Mouse (Mus musculus) 416B (cell line): Measurements from ENCODE around the gene Tfr2.

Source experiments
- DNase-seq: peaks from one replicate; pipeline ENCODE4 v3.0.0; 2011; ENCODE audit warnings: low read depth

Gene Tfr2

GRCm38 (mm10) chr5:137569665-137570064, at the start of gene Tfr2:
Gene Tfr2, plus strand, starts transcription at chr5:137569840.
- DNase-seq, result peak; percentile 92

GRCm38 (mm10) chr5:137521861-137522260, 47.8 kb upstream of the Tfr2 start:
- DNase-seq, result no peak

- no peak for DNase-seq
These were observed 46.9 kb upstream of the Tfr2 start for GRCm38 (mm10) chr5:137522711-137523110.

- DNase-seq, result peak; percentile 27
These were observed 46.0 kb upstream of the Tfr2 start for GRCm38 (mm10) chr5:137523396-137524250.

- DNase-seq, result no peak
These were observed 45.5 kb upstream of the Tfr2 start for GRCm38 (mm10) chr5:137524251-137524515.

GRCm38 (mm10) chr5:137524671-137525070, 45.0 kb upstream of the Tfr2 start:
- no peak for DNase-seq

GRCm38 (mm10) chr5:137525511-137525910, 44.1 kb upstream of the Tfr2 start:
- no peak for DNase-seq

- DNase-seq, result peak; percentile 29
These were observed 43.3 kb upstream of the Tfr2 start for GRCm38 (mm10) chr5:137526192-137526936.

GRCm38 (mm10) chr5:137527413-137527812, 42.2 kb upstream of the Tfr2 start:
- no peak for DNase-seq

GRCm38 (mm10) chr5:137528247-137528968, 41.2 kb upstream of the Tfr2 start:
- DNase-seq, result no peak

- no peak for DNase-seq
These were observed 40.2 kb upstream of the Tfr2 start for GRCm38 (mm10) chr5:137529221-137529995.

GRCm38 (mm10) chr5:137530075-137530474, 39.6 kb upstream of the Tfr2 start:
- no peak for DNase-seq

GRCm38 (mm10) chr5:137530588-137531413, 38.8 kb upstream of the Tfr2 start:
- peak; percentile 74 for DNase-seq

- DNase-seq, result no peak
These were observed 38.1 kb upstream of the Tfr2 start for GRCm38 (mm10) chr5:137531414-137532130.

- DNase-seq, result no peak
These were observed 37.4 kb upstream of the Tfr2 start for GRCm38 (mm10) chr5:137532131-137532807.

GRCm38 (mm10) chr5:137532808-137533116, 36.9 kb upstream of the Tfr2 start:
- no peak for DNase-seq

GRCm38 (mm10) chr5:137533117-137533827, 36.4 kb upstream of the Tfr2 start, which contains the start of the genes Epo and Gnb2:
Gene Epo, minus strand, starts transcription at chr5:137533242.
Gene Gnb2, minus strand, starts transcription at chr5:137533510.
- DNase-seq, result peak; percentile 99

GRCm38 (mm10) chr5:137534762-137535161, 34.9 kb upstream of the Tfr2 start:
- DNase-seq, result peak; percentile 28

- peak; percentile 56 for DNase-seq
These were observed 34.3 kb upstream of the Tfr2 start for GRCm38 (mm10) chr5:137535318-137535717.
